Mouse (Mus musculus): ENCODE results near the gene Arhgap32.

Arhgap32 gene

GRCm38 (mm10) chr9:32257365-32257764 lies 141.4 kb downstream of the Arhgap32 start:
- DNase-seq (ENCODE audit: low spot score): no peak

- DNase-seq (ENCODE audit: low spot score): no peak
These were observed 141.9 kb downstream of the Arhgap32 start for GRCm38 (mm10) chr9:32257882-32258281.

GRCm38 (mm10) chr9:32271896-32272444 lies 156.0 kb downstream of the Arhgap32 start:
- DNase-seq (ENCODE audit: low spot score): peak; percentile 72

- DNase-seq (ENCODE audit: low spot score): no peak
These were observed 162.1 kb downstream of the Arhgap32 start for GRCm38 (mm10) chr9:32278052-32278451.

GRCm38 (mm10) chr9:32279789-32280188 lies 163.9 kb downstream of the Arhgap32 start:
- no peak for DNase-seq (ENCODE audit: low spot score)

- DNase-seq (ENCODE audit: low spot score): no peak
These were observed 164.5 kb downstream of the Arhgap32 start for GRCm38 (mm10) chr9:32280456-32280855.

- DNase-seq (ENCODE audit: low spot score): no peak
These were observed 167.7 kb downstream of the Arhgap32 start for GRCm38 (mm10) chr9:32283591-32283990.

GRCm38 (mm10) chr9:32291618-32292017 lies 175.7 kb downstream of the Arhgap32 start:
- no peak for DNase-seq (ENCODE audit: low spot score)

- no peak for DNase-seq (ENCODE audit: low spot score)
These were observed 176.8 kb downstream of the Arhgap32 start for GRCm38 (mm10) chr9:32292686-32293085.

GRCm38 (mm10) chr9:32295061-32295800 lies 179.3 kb downstream of the Arhgap32 start:
- DNase-seq (ENCODE audit: low spot score): no peak

- DNase-seq (ENCODE audit: low spot score): no peak
These were observed 186.7 kb downstream of the Arhgap32 start for GRCm38 (mm10) chr9:32302501-32303150.

GRCm38 (mm10) chr9:32311786-32312185 lies 195.8 kb downstream of the Arhgap32 start:
- DNase-seq (ENCODE audit: low spot score): no peak

GRCm38 (mm10) chr9:32312208-32312607 lies 196.3 kb downstream of the Arhgap32 start:
- DNase-seq (ENCODE audit: low spot score): no peak

GRCm38 (mm10) chr9:32314071-32314470 lies 198.1 kb downstream of the Arhgap32 start:
- no peak for DNase-seq (ENCODE audit: low spot score)

GRCm38 (mm10) chr9:32315999-32316398 lies 200.1 kb downstream of the Arhgap32 start:
- DNase-seq (ENCODE audit: low spot score): no peak
